Mouse (Mus musculus) ES-Bruce4 (cell line): Measurements from ENCODE around the gene Iqcj.

ENCODE experiments used
- CTCF ChIP-seq: IDR thresholded peaks from one replicate; pipeline ENCODE4 v1.8.1; 2011; ENCODE audit warnings: low read depth, low read length
- POLR2A ChIP-seq: IDR thresholded peaks from one replicate; pipeline ENCODE4 v1.8.1; 2011; ENCODE audit warnings: low read length; ENCODE audit not compliant: insufficient read depth

DNA sequence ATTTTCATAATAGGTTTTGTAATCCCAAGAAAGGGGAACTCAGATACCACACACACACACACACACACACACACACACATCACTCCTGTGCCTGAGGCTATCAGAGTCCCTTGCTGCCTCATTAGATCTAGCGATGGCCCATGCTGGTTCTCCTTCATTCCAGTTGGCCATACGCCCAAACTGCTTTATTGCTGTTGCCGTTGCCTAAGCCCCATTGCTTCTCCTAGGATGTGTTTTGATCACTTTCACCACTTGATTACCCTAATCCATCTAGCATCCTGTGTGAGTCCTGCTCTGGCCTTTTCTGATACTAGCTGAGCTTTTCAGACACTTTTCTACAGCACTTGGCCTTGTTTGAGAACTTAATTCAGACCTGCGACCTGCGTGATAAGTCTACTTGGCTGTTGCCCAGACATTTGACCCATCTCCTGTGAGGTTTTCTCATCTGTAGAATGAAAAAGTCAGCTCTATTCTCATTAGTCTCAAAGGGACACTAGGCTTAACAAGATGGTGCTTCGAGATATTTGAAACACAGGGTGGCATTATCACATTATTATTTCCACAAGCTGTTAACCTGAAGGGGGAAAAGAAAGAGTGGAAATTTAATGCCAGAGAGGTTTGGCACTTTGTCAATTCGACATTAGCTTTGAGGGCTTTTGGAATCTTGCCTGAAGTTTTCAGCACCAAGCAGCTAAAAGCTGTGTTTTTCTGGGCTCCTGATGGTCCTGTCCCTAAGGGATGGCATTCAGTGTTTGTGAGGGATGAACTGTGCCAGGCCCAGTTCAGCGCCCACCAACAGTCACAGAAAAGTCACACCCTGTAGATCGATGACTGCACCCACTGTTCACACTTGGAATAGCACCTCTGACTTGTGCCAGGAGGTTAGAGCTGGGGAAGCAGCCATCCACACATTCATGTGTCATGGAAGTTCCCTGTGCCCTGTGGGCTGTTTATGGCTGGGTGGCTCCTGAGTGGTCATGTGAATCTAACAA is 179.7 kb downstream of the Iqcj start:
- no peak for TF ChIP-seq CTCF
- TF ChIP-seq POLR2A, result no peak
